Mouse (Mus musculus) embryonic facial prominence, embryonic 10.5 days (tissue): ENCODE measurements around the gene Eci1. TPM values are rescaled to one million over a fixed set of nuclear protein-coding genes. Genes with fewer than 3 reads are reported as not detected.
A peak's percentile ranks its signal among the peaks of the same experiment; 100 is the strongest.

Experiments used
- DNase-seq: peaks from one replicate; pipeline ENCODE4 v3.0.0-alpha.2; 2017; ENCODE audit warnings: low spot score
- H3K27ac ChIP-seq: fragments of 300-500 bp; sonication (generic); replicated peaks from 2 replicates; pipeline ENCODE4 v1.5.1; 2016; ENCODE audit warnings: mild to moderate bottlenecking
- H3K27me3 ChIP-seq: fragments of 300-500 bp; sonication (generic); replicated peaks from 2 replicates; pipeline ENCODE4 v1.6.1; 2016; ENCODE audit warnings: low read depth, mild to moderate bottlenecking; ENCODE audit not compliant: poor library complexity, severe bottlenecking
- H3K36me3 ChIP-seq: fragments of 300-500 bp; sonication (generic); replicated peaks from 2 replicates; pipeline ENCODE4 v1.6.1; 2016; ENCODE audit warnings: mild to moderate bottlenecking, moderate library complexity
- H3K4me1 ChIP-seq: fragments of 300-500 bp; sonication (generic); 2 replicates; pipeline ENCODE4 v1.6.1; 2016
- H3K4me3 ChIP-seq: fragments of 300-500 bp; sonication (generic); 2 replicates; pipeline ENCODE4 v1.5.1; 2016; ENCODE audit warnings: mild to moderate bottlenecking, moderate library complexity
- H3K9me3 ChIP-seq: fragments of 300-500 bp; sonication (generic); 2 replicates; pipeline ENCODE4 v1.6.1; 2016; ENCODE audit warnings: mild to moderate bottlenecking
- WGBS: fragments of 180-500 bp; shearing (Covaris S2); methylation state at CpG from one replicate; pipeline ENCODE4 v1.1.7; 2016; 5-methylcytosine and 5-hydroxymethylcytosine counted together
- polyA plus RNA-seq: library from polyadenylated mRNA; unstranded; fragments of >200 nt; fragmentation: Nextera tagmentation; extraction: Ambion mirVana; gene quantifications from 2 replicates; pipeline ENCODE4 v1.2.1, GENCODE M21; 2016

Eci1 gene
- polyA plus RNA-seq: 86.2 and 89.0 TPM in 2 replicates

GRCm38 (mm10) chr17:24426471-24427169, at the start of gene Eci1:
TSS of gene Eci1 (plus strand) at chr17:24426641.
- under 1% methylated on average over 48 of the region's 48 CpGs for WGBS
- Histone ChIP-seq H3K36me3 (peaks cover 65% of the 10 kb centered on the region), H3K27ac (peak within 1 kb of the TSS; percentile 97), H3K27me3 (no peaks in the 10 kb centered on the region), H3K4me1 (peaks cover 12% of the 10 kb centered on the region), H3K4me3 (peak within 1 kb of the TSS; percentile 81), H3K9me3 (no peaks in the 10 kb centered on the region)
- DNase-seq: peak; percentile 95

GRCm38 (mm10) chr17:24378496-24378895, 47.9 kb upstream of the Eci1 start:
- no peaks in the 10 kb centered on the region for H3K27me3 ChIP-seq
- H3K27ac ChIP-seq: no peak overlapping the region
- WGBS: 87% methylated on average over 2 of the region's 2 CpGs
- no peak overlapping the region for H3K4me3 ChIP-seq
- DNase-seq: no peak
- peaks cover 10% of the 10 kb centered on the region for H3K36me3 ChIP-seq
- H3K9me3 ChIP-seq: no peaks in the 10 kb centered on the region
- H3K4me1 ChIP-seq: peaks cover 5% of the 10 kb centered on the region

- Histone ChIP-seq H3K9me3 (no peaks in the 10 kb centered on the region), H3K4me1 (no peaks in the 10 kb centered on the region), H3K27me3 (no peaks in the 10 kb centered on the region), H3K36me3 (peaks cover 26% of the 10 kb centered on the region), H3K27ac (no peak overlapping the region), H3K4me3 (no peak overlapping the region)
- 79% methylated on average over 8 of the region's 8 CpGs for WGBS
- DNase-seq: no peak
Observed at GRCm38 (mm10) chr17:24383789-24384188, 42.7 kb upstream of the Eci1 start.

GRCm38 (mm10) chr17:24388711-24389110, 37.7 kb upstream of the Eci1 start:
- H3K4me3 ChIP-seq: no peak overlapping the region
- H3K4me1 ChIP-seq: no peaks in the 10 kb centered on the region
- 82% methylated on average over 5 of the region's 5 CpGs for WGBS
- no peaks in the 10 kb centered on the region for H3K27me3 ChIP-seq
- no peak overlapping the region for H3K27ac ChIP-seq
- H3K9me3 ChIP-seq: no peaks in the 10 kb centered on the region
- no peak for DNase-seq
- peaks cover 24% of the 10 kb centered on the region for H3K36me3 ChIP-seq

- Histone ChIP-seq H3K4me3 (no peak overlapping the region), H3K27me3 (no peaks in the 10 kb centered on the region), H3K36me3 (peaks cover 22% of the 10 kb centered on the region), H3K9me3 (no peaks in the 10 kb centered on the region), H3K4me1 (no peaks in the 10 kb centered on the region), H3K27ac (no peak overlapping the region)
- 4% methylated on average over 2 of the region's 2 CpGs for WGBS
- DNase-seq: peak; percentile 62
Observed at GRCm38 (mm10) chr17:24389865-24390264, 36.6 kb upstream of the Eci1 start.

GRCm38 (mm10) chr17:24391149-24391548, 35.3 kb upstream of the Eci1 start:
- Histone ChIP-seq H3K9me3 (no peaks in the 10 kb centered on the region), H3K27ac (no peak overlapping the region), H3K4me3 (no peak overlapping the region), H3K36me3 (peaks cover 16% of the 10 kb centered on the region; the same call in 1 of the 2 replicates), H3K4me1 (no peaks in the 10 kb centered on the region), H3K27me3 (no peaks in the 10 kb centered on the region)
- WGBS: 68% methylated on average over 8 of the region's 8 CpGs
- DNase-seq: peak; percentile 33

GRCm38 (mm10) chr17:24393527-24393926, 32.9 kb upstream of the Eci1 start:
- Histone ChIP-seq H3K9me3 (no peaks in the 10 kb centered on the region), H3K27me3 (no peaks in the 10 kb centered on the region), H3K36me3 (no peaks in the 10 kb centered on the region), H3K27ac (no peak overlapping the region), H3K4me1 (no peaks in the 10 kb centered on the region), H3K4me3 (no peak overlapping the region)
- WGBS: 26% methylated on average over 4 of the region's 4 CpGs
- DNase-seq: no peak

- DNase-seq: no peak
- Histone ChIP-seq H3K9me3 (no peaks in the 10 kb centered on the region), H3K36me3 (0 out of 2 replicates have a peak, but pooled peaks cover under 1% of the 10 kb centered on the region), H3K4me3 (no peak overlapping the region), H3K27me3 (no peaks in the 10 kb centered on the region), H3K4me1 (no peaks in the 10 kb centered on the region), H3K27ac (no peak overlapping the region)
- WGBS: 89% methylated on average over 7 of the region's 7 CpGs
Observed at GRCm38 (mm10) chr17:24394456-24394855, 32.0 kb upstream of the Eci1 start.

GRCm38 (mm10) chr17:24402371-24402770, 24.1 kb upstream of the Eci1 start:
- H3K4me3 ChIP-seq: no peak overlapping the region
- 75% methylated on average over 3 of the region's 3 CpGs for WGBS
- H3K4me1 ChIP-seq: no peaks in the 10 kb centered on the region
- no peak overlapping the region for H3K27ac ChIP-seq
- H3K36me3 ChIP-seq: peaks cover 39% of the 10 kb centered on the region
- no peaks in the 10 kb centered on the region for H3K27me3 ChIP-seq
- DNase-seq: no peak
- no peaks in the 10 kb centered on the region for H3K9me3 ChIP-seq

GRCm38 (mm10) chr17:24407116-24407803, 19.2 kb upstream of the Eci1 start:
- H3K36me3 ChIP-seq: peaks cover 67% of the 10 kb centered on the region
- DNase-seq: no peak
- no peaks in the 10 kb centered on the region for H3K9me3 ChIP-seq
- 88% methylated on average over 12 of the region's 12 CpGs for WGBS
- H3K27me3 ChIP-seq: no peaks in the 10 kb centered on the region
- no peak overlapping the region for H3K4me3 ChIP-seq
- no peaks in the 10 kb centered on the region for H3K4me1 ChIP-seq
- no peak overlapping the region for H3K27ac ChIP-seq

- DNase-seq: no peak
- Histone ChIP-seq H3K36me3 (peaks cover 60% of the 10 kb centered on the region), H3K4me1 (peaks cover 28% of the 10 kb centered on the region), H3K27me3 (no peaks in the 10 kb centered on the region), H3K9me3 (no peaks in the 10 kb centered on the region), H3K4me3 (peak overlapping the region; percentile 84), H3K27ac (peak overlapping the region; percentile 97)
- whole genome bisulfite sequencing: 33% methylated on average over 22 of the region's 22 CpGs
Observed at GRCm38 (mm10) chr17:24413557-24414211, 12.8 kb upstream of the Eci1 start.

- Histone ChIP-seq H3K9me3 (no peaks in the 10 kb centered on the region), H3K36me3 (peaks cover 60% of the 10 kb centered on the region), H3K27ac (peak within 1 kb of the TSS; percentile 97), H3K27me3 (no peaks in the 10 kb centered on the region), H3K4me1 (peaks cover 28% of the 10 kb centered on the region), H3K4me3 (peak within 1 kb of the TSS; percentile 84)
- under 1% methylated on average over 64 of the region's 64 CpGs for WGBS
- DNase-seq: peak; percentile 100
Observed at GRCm38 (mm10) chr17:24414230-24414976, 12.0 kb upstream of the Eci1 start, which contains the start of gene Rnps1. TSS of gene Rnps1 (plus strand) at chr17:24414565.
